Mouse (Mus musculus) heart, embryonic 13.5 days (tissue): ENCODE results near the gene Plekhm3. TPM values are rescaled to one million over a fixed set of nuclear protein-coding genes. Genes with fewer than 3 reads are reported as not detected.

Experiments used
- ATAC-seq: fragments of 200-750 bp; cut with Nextera tagmentation; 2 replicates; pipeline ENCODE4 v1.8.0; 2017; ENCODE audit warnings: moderate TSS enrichment; ENCODE audit not compliant: insufficient number of reproducible peaks, low FRiP score, low TSS enrichment; ENCODE audit errors: extremely low read depth
- H3K27ac ChIP-seq: fragments of 300-500 bp; sonication (generic); replicated peaks from 2 replicates; pipeline ENCODE4 v1.5.1; 2015; ENCODE audit warnings: moderate library complexity, mild to moderate bottlenecking, inconsistent platforms
- H3K27me3 ChIP-seq: fragments of 300-500 bp; sonication (generic); replicated peaks from 2 replicates; pipeline ENCODE4 v1.6.1; 2015; ENCODE audit warnings: mild to moderate bottlenecking, inconsistent platforms
- H3K36me3 ChIP-seq: fragments of 300-500 bp; sonication (generic); 2 replicates; pipeline ENCODE4 v1.6.1; 2015; ENCODE audit warnings: mild to moderate bottlenecking, inconsistent platforms
- H3K4me1 ChIP-seq: fragments of 300-500 bp; sonication (generic); 2 replicates; pipeline ENCODE4 v1.6.1; 2015; ENCODE audit warnings: inconsistent platforms
- H3K4me2 ChIP-seq: fragments of 300-500 bp; sonication (generic); 2 replicates; pipeline ENCODE4 v1.6.1; 2015; ENCODE audit warnings: inconsistent platforms, mild to moderate bottlenecking, moderate library complexity
- H3K4me3 ChIP-seq: fragments of 300-500 bp; sonication (generic); 2 replicates; pipeline ENCODE4 v1.5.1; 2015; ENCODE audit warnings: moderate library complexity, mild to moderate bottlenecking, inconsistent platforms
- H3K9ac ChIP-seq: fragments of 300-500 bp; sonication (generic); 2 replicates; pipeline ENCODE4 v1.6.1; 2015; ENCODE audit warnings: inconsistent platforms, mild to moderate bottlenecking, moderate library complexity
- H3K9me3 ChIP-seq: fragments of 300-500 bp; sonication (generic); 2 replicates; pipeline ENCODE4 v1.6.1; 2016; ENCODE audit warnings: inconsistent platforms
- WGBS: fragments of 180-500 bp; shearing (Covaris S2); methylation state at CpG from one replicate; pipeline ENCODE4 v1.1.7; 2015; ENCODE audit warnings: mixed read lengths; 5-methylcytosine and 5-hydroxymethylcytosine counted together
- polyA plus RNA-seq: library from polyadenylated mRNA; unstranded; fragments of >200 nt; fragmentation: Nextera tagmentation; extraction: Ambion mirVana; gene quantifications from 2 replicates; pipeline ENCODE4 v1.2.1, GENCODE M21; 2015

Gene Plekhm3
- polyA plus RNA-seq, 1 experiment from 2014 or later, result 6.9 TPM

DNA sequence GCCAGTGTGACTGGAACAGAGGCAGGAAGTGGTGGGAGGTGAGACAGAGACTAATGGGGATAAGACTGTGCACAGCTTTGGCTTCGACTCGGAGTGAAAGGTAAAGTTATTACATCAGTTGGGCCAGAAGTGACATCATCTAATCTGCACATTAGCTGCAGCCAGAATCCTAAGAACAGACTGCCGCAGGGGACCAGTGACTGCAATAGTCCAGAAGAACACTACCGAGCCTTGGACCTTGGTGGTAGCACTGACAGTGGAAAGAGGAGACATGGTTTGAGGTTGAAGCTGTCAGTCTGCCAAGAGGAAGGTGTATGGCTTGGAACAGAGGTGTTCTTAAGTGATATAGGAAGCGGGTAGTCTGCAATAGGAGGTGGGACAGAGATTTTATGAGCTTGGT is 80.9 kb downstream of the Plekhm3 start:
- Histone ChIP-seq H3K36me3 (no peaks in the 10 kb centered on the region), H3K9me3 (no peaks in the 10 kb centered on the region), H3K27ac (peak overlapping the region; percentile 64), H3K4me2 (no peak overlapping the region; the same call in 1 of the 2 replicates), H3K9ac (no peak overlapping the region), H3K4me3 (no peak overlapping the region), H3K27me3 (no peaks in the 10 kb centered on the region), H3K4me1 (peaks cover 33% of the 10 kb centered on the region)
- 66% methylated on average over 5 of the region's 5 CpGs for WGBS
- no peak for ATAC-seq

DNA sequence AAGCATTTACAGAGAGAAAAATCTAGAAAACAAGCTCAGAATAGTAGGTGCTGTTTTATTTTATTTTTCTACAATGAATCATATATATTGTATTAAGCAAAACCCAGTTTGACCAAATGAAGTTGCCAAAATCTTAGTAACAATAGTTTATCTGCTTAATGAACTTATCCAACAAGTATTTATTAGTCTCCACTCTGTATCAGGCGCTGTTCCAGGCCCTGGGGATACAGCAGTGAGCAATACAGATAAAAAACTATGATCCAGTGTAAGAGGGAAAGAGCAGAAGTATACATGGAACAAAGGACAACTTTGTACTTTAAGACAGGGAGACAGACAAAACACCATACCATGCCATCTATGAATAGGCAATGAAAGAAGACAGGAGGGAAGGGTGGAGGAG is 81.5 kb downstream of the Plekhm3 start:
- WGBS, result 83% methylated on average over 1 of the region's 1 CpGs
- no peaks in the 10 kb centered on the region for H3K9me3 ChIP-seq
- H3K4me2 ChIP-seq, result no peak overlapping the region
- H3K27me3 ChIP-seq, result no peaks in the 10 kb centered on the region
- H3K4me1 ChIP-seq, result peaks cover 33% of the 10 kb centered on the region
- no peaks in the 10 kb centered on the region for H3K36me3 ChIP-seq
- no peak overlapping the region for H3K27ac ChIP-seq
- H3K4me3 ChIP-seq, result no peak overlapping the region
- ATAC-seq, result no peak
- no peak overlapping the region for H3K9ac ChIP-seq

DNA sequence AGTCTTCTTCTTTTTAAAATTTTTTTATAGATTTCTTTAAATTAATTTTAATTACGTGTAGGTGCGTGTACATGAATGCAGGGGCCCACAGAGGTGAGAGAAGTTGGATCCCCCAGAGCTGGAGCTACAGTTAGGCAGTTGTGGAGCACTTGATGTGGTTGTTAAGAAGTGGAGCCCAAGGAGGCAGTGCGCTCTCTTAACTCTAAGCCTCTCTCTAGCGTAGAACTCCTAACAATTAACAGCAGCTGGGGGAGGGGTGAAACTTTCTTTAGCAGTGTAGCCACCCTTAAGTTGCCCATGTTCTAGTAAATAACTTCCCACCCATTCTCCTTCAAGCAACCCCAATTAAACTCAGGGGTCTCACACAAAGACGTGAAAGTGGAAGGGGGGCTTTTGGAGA is 84.7 kb downstream of the Plekhm3 start:
- Histone ChIP-seq H3K36me3 (no peaks in the 10 kb centered on the region), H3K27me3 (no peaks in the 10 kb centered on the region), H3K27ac (no peak overlapping the region), H3K9ac (no peak overlapping the region), H3K4me2 (no peak overlapping the region), H3K9me3 (no peaks in the 10 kb centered on the region), H3K4me3 (no peak overlapping the region), H3K4me1 (peaks cover 33% of the 10 kb centered on the region)
- 81% methylated on average over 5 of the region's 5 CpGs for WGBS
- no peak; the same call in 1 of the 2 replicates for ATAC-seq

DNA sequence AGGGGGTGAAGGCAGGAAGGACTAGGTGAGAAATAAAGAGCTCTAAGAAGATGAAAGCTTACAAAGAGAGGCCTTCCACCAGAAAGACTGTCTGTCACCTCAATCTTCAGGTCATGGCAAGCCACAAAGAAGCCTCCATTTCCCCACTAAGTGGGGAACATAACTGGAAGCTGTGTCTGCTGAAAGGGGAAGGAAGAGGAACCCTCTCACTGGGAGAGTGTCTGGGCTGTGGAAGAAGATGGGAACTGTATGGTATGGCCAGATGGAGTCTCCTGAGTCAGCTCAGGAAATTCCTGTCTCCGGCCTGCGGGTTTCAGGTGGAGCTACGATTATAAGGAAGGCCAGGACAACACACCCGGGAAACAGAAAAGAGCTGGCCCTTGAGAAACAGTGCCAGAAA is 88.9 kb downstream of the Plekhm3 start:
- ATAC-seq, result no peak
- H3K9me3 ChIP-seq, result no peaks in the 10 kb centered on the region
- no peaks in the 10 kb centered on the region for H3K27me3 ChIP-seq
- no peak overlapping the region for H3K27ac ChIP-seq
- peaks cover 22% of the 10 kb centered on the region for H3K4me1 ChIP-seq
- no peak overlapping the region for H3K4me3 ChIP-seq
- H3K36me3 ChIP-seq, result no peaks in the 10 kb centered on the region
- peak overlapping the region; percentile 6; the same call in 1 of the 2 replicates for H3K9ac ChIP-seq
- no peak overlapping the region for H3K4me2 ChIP-seq
- 35% methylated on average over 4 of the region's 4 CpGs for WGBS

DNA sequence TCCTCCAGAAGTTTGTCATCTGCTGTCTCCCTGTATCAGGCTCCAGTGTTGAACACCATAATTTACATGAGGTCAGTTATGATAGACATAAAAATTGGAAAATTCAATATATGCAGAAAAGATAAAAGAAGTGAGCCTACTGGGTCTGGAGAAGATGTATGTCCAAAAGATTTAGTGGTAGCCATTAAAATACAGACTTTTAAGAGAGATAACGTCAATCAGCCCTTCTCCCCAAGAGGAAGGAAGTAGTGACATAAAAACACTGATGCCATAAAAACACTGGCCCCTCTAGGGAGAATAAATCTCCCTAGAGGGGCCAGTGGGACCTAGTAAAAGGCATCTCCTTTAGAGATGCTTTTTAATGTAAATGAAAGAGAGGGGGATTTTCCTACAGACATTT is 90.5 kb downstream of the Plekhm3 start:
- H3K27ac ChIP-seq, result no peak overlapping the region
- H3K4me1 ChIP-seq, result peaks cover 22% of the 10 kb centered on the region
- no peak overlapping the region for H3K4me2 ChIP-seq
- H3K9ac ChIP-seq, result no peak overlapping the region
- ATAC-seq, result no peak
- H3K27me3 ChIP-seq, result no peaks in the 10 kb centered on the region
- H3K9me3 ChIP-seq, result no peaks in the 10 kb centered on the region
- 50% methylated on average over 1 of the region's 1 CpGs for WGBS
- H3K36me3 ChIP-seq, result no peaks in the 10 kb centered on the region
- no peak overlapping the region for H3K4me3 ChIP-seq

DNA sequence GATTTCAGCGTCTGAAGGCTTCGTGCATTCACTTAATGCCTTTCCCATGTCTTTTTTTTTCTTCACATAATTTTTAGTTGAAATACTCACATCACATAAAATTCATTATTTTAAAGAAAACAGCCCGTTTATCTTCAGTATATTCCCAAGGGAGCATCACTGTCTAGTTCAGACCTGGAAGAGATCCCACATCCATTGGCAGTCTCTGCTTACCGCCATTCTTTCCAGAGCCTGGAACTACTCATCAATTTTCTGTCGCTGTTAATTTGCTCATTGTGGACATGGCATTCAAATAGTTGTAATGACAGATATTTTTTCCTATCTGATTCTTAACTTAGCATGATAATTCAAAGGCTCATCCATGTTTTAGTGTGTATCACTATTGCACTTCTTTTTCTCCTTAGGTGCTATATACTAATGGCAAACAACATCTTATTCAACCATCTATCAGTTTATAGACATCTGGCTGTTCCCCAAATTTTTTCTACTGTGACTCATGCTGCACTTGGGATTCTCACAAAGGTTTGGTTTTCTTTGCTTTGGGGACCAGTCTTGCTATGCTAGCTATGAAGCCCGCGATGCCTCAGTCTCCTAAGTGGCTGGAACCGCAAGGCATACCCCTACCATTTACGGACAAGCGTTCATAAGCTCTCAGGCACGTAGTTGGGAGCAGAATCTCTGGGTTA is 96.2 kb downstream of the Plekhm3 start:
- 86% methylated on average over 11 of the region's 11 CpGs for WGBS
- Histone ChIP-seq H3K4me2 (no peak overlapping the region), H3K9ac (no peak overlapping the region), H3K36me3 (no peaks in the 10 kb centered on the region), H3K4me1 (no peaks in the 10 kb centered on the region), H3K27me3 (no peaks in the 10 kb centered on the region), H3K4me3 (no peak overlapping the region), H3K27ac (no peak overlapping the region), H3K9me3 (no peaks in the 10 kb centered on the region)
- no peak for ATAC-seq

DNA sequence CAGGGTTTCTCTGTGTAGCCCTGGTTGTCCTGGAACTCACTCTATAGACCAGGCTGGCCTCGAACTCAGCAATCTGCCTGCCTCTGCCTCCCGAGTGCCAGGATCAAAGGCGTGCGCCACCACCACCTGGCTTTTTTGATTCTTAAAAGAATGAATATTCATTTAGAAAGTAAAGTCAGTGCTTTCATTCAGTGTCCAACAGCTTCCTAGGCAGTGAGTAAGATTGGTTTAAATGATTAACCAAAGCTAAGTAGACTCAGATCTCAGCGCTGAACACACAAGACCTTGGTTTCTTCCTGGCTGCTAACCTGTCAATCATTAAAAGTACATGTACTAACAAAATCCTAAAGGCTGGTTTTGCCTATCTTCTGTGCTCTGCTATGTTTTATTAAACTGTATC is 96.8 kb downstream of the Plekhm3 start:
- Histone ChIP-seq H3K4me2 (no peak overlapping the region), H3K27ac (no peak overlapping the region), H3K36me3 (no peaks in the 10 kb centered on the region), H3K9me3 (no peaks in the 10 kb centered on the region), H3K4me3 (no peak overlapping the region), H3K4me1 (no peaks in the 10 kb centered on the region), H3K9ac (no peak overlapping the region), H3K27me3 (no peaks in the 10 kb centered on the region)
- ATAC-seq, result no peak
- WGBS, result 87% methylated on average over 5 of the region's 5 CpGs

DNA sequence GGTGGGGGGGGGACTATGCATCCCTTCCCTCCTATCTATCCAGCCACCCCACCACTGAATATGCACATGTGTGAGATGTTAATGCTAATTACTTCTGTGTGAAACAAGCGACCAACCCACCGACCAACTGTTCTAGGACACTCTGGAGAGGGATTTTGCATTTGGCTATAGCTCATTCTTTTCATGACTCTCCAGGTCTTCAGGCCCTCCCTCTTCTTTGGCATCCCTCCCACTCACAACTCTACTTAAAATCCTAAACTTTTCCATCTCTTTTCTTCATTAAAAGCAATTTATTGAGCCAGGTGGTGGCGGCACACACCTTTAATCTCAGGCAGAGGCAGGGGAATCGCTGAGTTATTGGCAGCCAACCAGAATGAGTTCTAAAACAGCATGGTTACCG is 101.8 kb downstream of the Plekhm3 start:
- Histone ChIP-seq H3K9ac (no peak overlapping the region), H3K27me3 (no peaks in the 10 kb centered on the region), H3K4me3 (no peak overlapping the region), H3K27ac (no peak overlapping the region), H3K4me2 (no peak overlapping the region), H3K36me3 (no peaks in the 10 kb centered on the region), H3K9me3 (no peaks in the 10 kb centered on the region), H3K4me1 (peaks cover 24% of the 10 kb centered on the region)
- 84% methylated on average over 5 of the region's 5 CpGs for WGBS
- no peak for ATAC-seq

DNA sequence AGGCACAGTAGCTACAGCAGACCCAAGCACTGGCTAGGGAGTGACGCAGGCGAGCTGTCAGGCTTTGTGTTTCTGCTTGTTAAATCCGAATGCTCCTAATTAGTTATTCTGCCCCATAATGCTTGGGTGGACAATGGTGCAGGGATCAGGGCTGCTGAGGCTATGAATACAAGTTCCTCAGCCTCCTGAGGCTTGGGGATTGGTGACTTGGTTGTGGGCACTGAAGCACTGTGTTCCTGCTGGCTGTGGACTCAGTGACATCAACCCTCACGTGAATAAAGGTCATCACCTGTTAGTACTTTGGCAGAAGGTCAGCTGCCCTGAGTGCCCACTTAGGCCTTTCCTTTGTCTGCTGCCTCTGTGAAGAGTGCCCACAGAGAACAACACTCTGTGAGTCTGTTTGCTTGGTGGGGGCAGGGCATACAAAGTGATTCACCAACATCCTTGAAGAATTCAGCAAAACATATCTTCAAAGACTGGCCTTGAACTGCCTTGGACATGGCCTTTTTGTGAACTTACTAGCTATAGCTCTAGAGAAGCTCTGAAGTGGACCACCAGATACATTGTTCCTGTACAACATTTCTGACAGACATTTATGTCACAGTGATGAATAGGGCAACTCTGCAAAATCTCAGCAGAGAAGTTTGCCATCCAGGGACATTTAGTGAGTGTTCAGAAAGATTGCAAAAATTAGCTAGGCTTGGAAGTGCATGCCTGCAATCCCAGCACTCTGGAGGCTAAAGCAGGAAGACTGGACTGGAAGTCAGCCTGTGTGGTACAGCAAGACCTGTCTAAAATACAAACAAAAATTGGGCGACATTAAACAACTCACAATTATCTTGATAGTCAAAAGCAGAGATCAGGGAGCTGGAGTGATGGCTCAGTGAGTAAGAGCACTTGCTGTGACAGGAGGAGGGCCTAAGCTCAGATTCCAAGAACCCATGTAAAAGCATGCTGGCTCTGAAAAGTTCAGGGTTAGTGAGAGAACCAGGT is 102.6 kb downstream of the Plekhm3 start:
- no peak overlapping the region for H3K9ac ChIP-seq
- no peak overlapping the region for H3K4me2 ChIP-seq
- no peak for ATAC-seq
- H3K36me3 ChIP-seq, result no peaks in the 10 kb centered on the region
- H3K4me3 ChIP-seq, result no peak overlapping the region
- H3K27me3 ChIP-seq, result no peaks in the 10 kb centered on the region
- peak overlapping the region; percentile 32; the same call in 1 of the 2 replicates for H3K27ac ChIP-seq
- H3K4me1 ChIP-seq, result peaks cover 31% of the 10 kb centered on the region
- 61% methylated on average over 5 of the region's 5 CpGs for WGBS
- no peaks in the 10 kb centered on the region for H3K9me3 ChIP-seq

DNA sequence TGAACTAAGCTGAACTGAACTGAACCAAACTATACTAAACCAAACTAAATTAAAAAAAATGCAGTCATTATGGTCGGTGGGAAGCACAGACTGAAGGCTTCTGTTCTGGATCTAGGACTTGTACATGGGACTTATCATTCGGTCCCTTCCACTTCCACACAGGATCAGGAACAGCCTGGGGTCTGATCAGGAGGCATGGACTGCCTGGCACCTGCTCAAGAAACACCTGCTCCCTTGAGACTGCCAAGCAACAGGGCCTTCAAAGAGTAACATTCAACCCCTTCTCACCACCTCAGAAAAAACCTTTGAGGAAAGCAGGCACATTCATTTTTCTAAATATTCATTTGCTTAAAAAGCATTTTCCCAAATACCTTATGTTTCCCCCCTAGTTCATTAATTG is 103.4 kb downstream of the Plekhm3 start:
- Histone ChIP-seq H3K27ac (0 out of 2 replicates have a peak overlapping the region, but pooled peaks have one; percentile 32), H3K27me3 (no peaks in the 10 kb centered on the region)
- ATAC-seq, result no peak

DNA sequence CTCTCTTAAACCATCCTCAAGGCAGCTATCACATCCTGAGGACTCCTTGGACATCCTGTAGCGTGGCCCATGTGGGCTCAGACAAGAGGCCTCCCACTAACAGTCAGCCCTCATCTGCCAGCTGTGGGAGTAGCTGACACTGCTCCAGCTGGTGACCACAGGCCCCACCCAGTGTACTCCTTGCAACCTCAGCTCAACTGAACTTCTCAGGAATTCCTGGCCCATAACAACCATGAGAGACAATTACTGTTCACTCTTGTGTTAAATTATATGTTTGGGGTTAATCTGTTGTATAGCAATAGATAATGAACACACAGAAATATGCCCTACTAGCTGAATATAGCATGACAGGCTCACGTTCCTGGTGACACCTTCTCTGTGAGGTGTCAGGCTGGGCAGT is 104.4 kb downstream of the Plekhm3 start:
- Histone ChIP-seq H3K27me3 (no peaks in the 10 kb centered on the region), H3K4me1 (peaks cover 49% of the 10 kb centered on the region), H3K9ac (no peak overlapping the region), H3K9me3 (no peaks in the 10 kb centered on the region), H3K4me3 (no peak overlapping the region), H3K36me3 (no peaks in the 10 kb centered on the region), H3K27ac (no peak overlapping the region), H3K4me2 (no peak overlapping the region)
- no peak for ATAC-seq
- 70% methylated on average over 2 of the region's 2 CpGs for WGBS

More for the DNA sequence above, 103.4 kb downstream of the Plekhm3 start:
- Histone ChIP-seq H3K9ac (no peak overlapping the region), H3K4me1 (peaks cover 39% of the 10 kb centered on the region), H3K4me2 (no peak overlapping the region), H3K9me3 (no peaks in the 10 kb centered on the region), H3K36me3 (no peaks in the 10 kb centered on the region), H3K4me3 (no peak overlapping the region)
- WGBS, result 80% methylated on average over 2 of the region's 2 CpGs
